Mouse (Mus musculus): ENCODE data around the gene Mark2. TPM values are rescaled to one million over a fixed set of nuclear protein-coding genes. Genes with fewer than 3 reads are reported as not detected.
"Not testable (repeated sequence)": the region's sequence is repeated elsewhere in the genome, so short reads cannot be mapped to it uniquely, and the experiment has no call there.

The Mark2 gene
- polyA plus RNA-seq, 1 experiment from 2014 or later, result 40.5 TPM

GRCm38 (mm10) chr19:7369469-7369868 is 27.8 kb upstream of the Mark2 start:
- not testable (repeated sequence) for H3K27ac ChIP-seq (ENCODE audit: low read depth, low read length); H3K4me1 ChIP-seq (ENCODE audit: control insufficient read depth, insufficient read depth, low read depth, low read length); H3K4me3 ChIP-seq (ENCODE audit: low read length); H3K9ac ChIP-seq (ENCODE audit: low read depth, low read length); H3K4me2 ChIP-seq (ENCODE audit: low read length); H3K27me3 ChIP-seq (replicated peaks; ENCODE audit: control insufficient read depth, insufficient read depth, low read length); ATAC-seq; H3K9me3 ChIP-seq (ENCODE audit: control insufficient read depth, low read length)
- peaks cover 57% of the 10 kb centered on the region for H3K36me3 ChIP-seq (ENCODE audit: control insufficient read depth, insufficient read depth, low read length)
- 87% methylated on average over 4 of the region's 4 CpGs for WGBS

- Histone ChIP-seq H3K36me3 (ENCODE audit: control insufficient read depth, insufficient read depth, low read length) (peaks cover 13% of the 10 kb centered on the region), H3K4me3 (ENCODE audit: low read length) (no peak overlapping the region), H3K4me2 (ENCODE audit: low read length) (no peak overlapping the region), H3K27ac (ENCODE audit: low read depth, low read length) (no peak overlapping the region), H3K27me3 (replicated peaks; ENCODE audit: control insufficient read depth, insufficient read depth, low read length) (no peaks in the 10 kb centered on the region), H3K4me1 (ENCODE audit: control insufficient read depth, insufficient read depth, low read depth, low read length) (no peaks in the 10 kb centered on the region), H3K9me3 (ENCODE audit: control insufficient read depth, low read length) (no peaks in the 10 kb centered on the region), H3K9ac (ENCODE audit: low read depth, low read length) (no peak overlapping the region)
- ATAC-seq, result no peak
- 52% methylated on average over 6 of the region's 6 CpGs for WGBS
Measured at GRCm38 (mm10) chr19:7353636-7354035, 12.0 kb upstream of the Mark2 start.

- Histone ChIP-seq H3K27me3 (replicated peaks; ENCODE audit: control insufficient read depth, insufficient read depth, low read length) (no peaks in the 10 kb centered on the region), H3K4me3 (ENCODE audit: low read length) (no peak overlapping the region), H3K9ac (ENCODE audit: low read depth, low read length) (no peak overlapping the region), H3K9me3 (ENCODE audit: control insufficient read depth, low read length) (no peaks in the 10 kb centered on the region), H3K36me3 (ENCODE audit: control insufficient read depth, insufficient read depth, low read length) (peaks cover 6% of the 10 kb centered on the region), H3K4me1 (ENCODE audit: control insufficient read depth, insufficient read depth, low read depth, low read length) (no peaks in the 10 kb centered on the region), H3K27ac (ENCODE audit: low read depth, low read length) (no peak overlapping the region), H3K4me2 (ENCODE audit: low read length) (no peak overlapping the region)
- peak; percentile 69; the same call in 1 of the 2 replicates for ATAC-seq
- WGBS, result 60% methylated on average over 11 of the region's 11 CpGs
Measured at GRCm38 (mm10) chr19:7352809-7353495, 11.3 kb upstream of the Mark2 start.

- 38% methylated on average over 1 of the region's 1 CpGs for whole genome bisulfite sequencing
- H3K9ac ChIP-seq (ENCODE audit: low read depth, low read length), result no peak overlapping the region
- no peaks in the 10 kb centered on the region for H3K9me3 ChIP-seq (ENCODE audit: control insufficient read depth, low read length)
- H3K4me3 ChIP-seq (ENCODE audit: low read length), result no peak overlapping the region
- H3K27ac ChIP-seq (ENCODE audit: low read depth, low read length), result no peak overlapping the region
- H3K27me3 ChIP-seq (replicated peaks; ENCODE audit: control insufficient read depth, insufficient read depth, low read length), result no peaks in the 10 kb centered on the region
- H3K36me3 ChIP-seq (ENCODE audit: control insufficient read depth, insufficient read depth, low read length), result no peaks in the 10 kb centered on the region
- ATAC-seq, result no peak
- H3K4me1 ChIP-seq (ENCODE audit: control insufficient read depth, insufficient read depth, low read depth, low read length), result no peaks in the 10 kb centered on the region
- H3K4me2 ChIP-seq (ENCODE audit: low read length), result no peak overlapping the region
Measured at GRCm38 (mm10) chr19:7349993-7350392, 8.3 kb upstream of the Mark2 start.

- WGBS, result 20% methylated on average over 4 of the region's 4 CpGs
- H3K9ac ChIP-seq (ENCODE audit: low read depth, low read length), result no peak overlapping the region
Measured at GRCm38 (mm10) chr19:7345235-7345755, 3.6 kb upstream of the Mark2 start.

GRCm38 (mm10) chr19:7342646-7343045 is 986 bp upstream of the Mark2 start:
- H3K27ac ChIP-seq (ENCODE audit: low read depth, low read length), result no peak overlapping the region
- H3K9me3 ChIP-seq (ENCODE audit: control insufficient read depth, low read length), result no peaks in the 10 kb centered on the region
- no peak overlapping the region for H3K4me2 ChIP-seq (ENCODE audit: low read length)
- no peaks in the 10 kb centered on the region for H3K36me3 ChIP-seq (ENCODE audit: control insufficient read depth, insufficient read depth, low read length)
- H3K9ac ChIP-seq (ENCODE audit: low read depth, low read length), result 0 out of 2 replicates have a peak overlapping the region, but pooled peaks have one; percentile 8
- WGBS, result 84% methylated on average over 2 of the region's 2 CpGs
- H3K27me3 ChIP-seq (replicated peaks; ENCODE audit: control insufficient read depth, insufficient read depth, low read length), result no peaks in the 10 kb centered on the region
- no peak overlapping the region for H3K4me3 ChIP-seq (ENCODE audit: low read length)
- H3K4me1 ChIP-seq (ENCODE audit: control insufficient read depth, insufficient read depth, low read depth, low read length), result peaks cover 30% of the 10 kb centered on the region
- no peak for ATAC-seq

More at GRCm38 (mm10) chr19:7345235-7345755, 3.6 kb upstream of the Mark2 start:
- no peaks in the 10 kb centered on the region for H3K27me3 ChIP-seq (replicated peaks; ENCODE audit: control insufficient read depth, insufficient read depth, low read length)
- H3K4me2 ChIP-seq (ENCODE audit: low read length), result no peak overlapping the region
- H3K9me3 ChIP-seq (ENCODE audit: control insufficient read depth, low read length), result no peaks in the 10 kb centered on the region
- H3K4me3 ChIP-seq (ENCODE audit: low read length), result no peak overlapping the region
- no peaks in the 10 kb centered on the region for H3K36me3 ChIP-seq (ENCODE audit: control insufficient read depth, insufficient read depth, low read length)
- H3K27ac ChIP-seq (ENCODE audit: low read depth, low read length), result no peak overlapping the region
- no peak for ATAC-seq
- H3K4me1 ChIP-seq (ENCODE audit: control insufficient read depth, insufficient read depth, low read depth, low read length), result peaks cover 4% of the 10 kb centered on the region

- Histone ChIP-seq H3K4me3 (ENCODE audit: low read length) (peak overlapping the region; percentile 95), H3K4me2 (ENCODE audit: low read length) (peak overlapping the region; percentile 90), H3K4me1 (ENCODE audit: control insufficient read depth, insufficient read depth, low read depth, low read length) (peaks cover 37% of the 10 kb centered on the region), H3K36me3 (ENCODE audit: control insufficient read depth, insufficient read depth, low read length) (no peaks in the 10 kb centered on the region), H3K27ac (ENCODE audit: low read depth, low read length) (peak overlapping the region; percentile 87), H3K9ac (ENCODE audit: low read depth, low read length) (peak overlapping the region; percentile 89), H3K9me3 (ENCODE audit: control insufficient read depth, low read length) (no peaks in the 10 kb centered on the region), H3K27me3 (replicated peaks; ENCODE audit: control insufficient read depth, insufficient read depth, low read length) (no peaks in the 10 kb centered on the region)
- WGBS, result 0% methylated on average over 27 of the region's 46 CpGs
- ATAC-seq, result peak; percentile 79
Measured at GRCm38 (mm10) chr19:7340780-7341475, 732 bp downstream of the Mark2 start.

- Histone ChIP-seq H3K27ac (ENCODE audit: low read depth, low read length) (peak overlapping the region; percentile 87), H3K4me1 (ENCODE audit: control insufficient read depth, insufficient read depth, low read depth, low read length) (peaks cover 37% of the 10 kb centered on the region), H3K4me2 (ENCODE audit: low read length) (peak overlapping the region; percentile 90), H3K4me3 (ENCODE audit: low read length) (peak overlapping the region; percentile 95), H3K36me3 (ENCODE audit: control insufficient read depth, insufficient read depth, low read length) (no peaks in the 10 kb centered on the region), H3K9ac (ENCODE audit: low read depth, low read length) (peak overlapping the region; percentile 89), H3K9me3 (ENCODE audit: control insufficient read depth, low read length) (no peaks in the 10 kb centered on the region), H3K27me3 (replicated peaks; ENCODE audit: control insufficient read depth, insufficient read depth, low read length) (no peaks in the 10 kb centered on the region)
- WGBS, result under 1% methylated on average over 15 of the region's 15 CpGs
- ATAC-seq, result no peak
Measured at GRCm38 (mm10) chr19:7340371-7340779, 1.3 kb downstream of the Mark2 start.

- Histone ChIP-seq H3K36me3 (ENCODE audit: control insufficient read depth, insufficient read depth, low read length) (no peaks in the 10 kb centered on the region), H3K4me3 (ENCODE audit: low read length) (peak overlapping the region; percentile 95), H3K27me3 (replicated peaks; ENCODE audit: control insufficient read depth, insufficient read depth, low read length) (no peaks in the 10 kb centered on the region), H3K9me3 (ENCODE audit: control insufficient read depth, low read length) (no peaks in the 10 kb centered on the region), H3K9ac (ENCODE audit: low read depth, low read length) (peak overlapping the region; percentile 89), H3K4me1 (ENCODE audit: control insufficient read depth, insufficient read depth, low read depth, low read length) (peaks cover 37% of the 10 kb centered on the region), H3K4me2 (ENCODE audit: low read length) (peak overlapping the region; percentile 90), H3K27ac (ENCODE audit: low read depth, low read length) (no peak overlapping the region)
- ATAC-seq, result no peak
- WGBS, result 42% methylated on average over 4 of the region's 4 CpGs
Measured at GRCm38 (mm10) chr19:7339867-7340266, 1.8 kb downstream of the Mark2 start.

Data from hindbrain, embryonic 16.5 days (tissue).